Mouse (Mus musculus) thymus, adult 2 months (tissue): ENCODE measurements around the gene Tnrc6c. TPM values are rescaled to one million over a fixed set of nuclear protein-coding genes. Genes with fewer than 3 reads are reported as not detected.

Source experiments
- DNase-seq: peaks from one replicate; pipeline ENCODE4 v3.0.0; 2021
- H3K27ac ChIP-seq: fragments of 200-500 bp; 2 replicates; pipeline ENCODE4 v1.5.1; 2012; ENCODE audit warnings: low read length, control low read depth; ENCODE audit not compliant: control insufficient read depth, insufficient read depth
- H3K27me3 ChIP-seq: fragments of 200-500 bp; 2 replicates; pipeline ENCODE4 v1.6.1; 2012; ENCODE audit warnings: mild to moderate bottlenecking, low read length, moderate library complexity, mixed read lengths; ENCODE audit not compliant: control insufficient read depth, insufficient read depth
- H3K36me3 ChIP-seq: fragments of 200-500 bp; 2 replicates; pipeline ENCODE4 v1.6.1; 2012; ENCODE audit warnings: mild to moderate bottlenecking, low read length, moderate library complexity; ENCODE audit not compliant: control insufficient read depth, insufficient read depth
- H3K4me1 ChIP-seq: fragments of 200-500 bp; replicated peaks from 2 replicates; pipeline ENCODE4 v1.6.1; 2012; ENCODE audit warnings: low read length; ENCODE audit not compliant: control insufficient read depth, insufficient read depth
- H3K4me3 ChIP-seq: fragments of 200-500 bp; 2 replicates; pipeline ENCODE4 v1.5.1; 2012; ENCODE audit warnings: mild to moderate bottlenecking, low read length, control low read depth, moderate library complexity; ENCODE audit not compliant: control insufficient read depth, insufficient read depth
- CTCF ChIP-seq: fragments of 200-500 bp; IDR thresholded peaks from 2 replicates; pipeline ENCODE4 v1.5.1; 2012; ENCODE audit warnings: mild to moderate bottlenecking, control low read depth, low read length, moderate library complexity, borderline replicate concordance; ENCODE audit not compliant: control insufficient read depth, poor library complexity, insufficient read depth; ENCODE audit errors: extremely low read depth
- POLR2A ChIP-seq: fragments of 200-500 bp; IDR thresholded peaks from 2 replicates; pipeline ENCODE4 v1.6.1; 2012; ENCODE audit warnings: mild to moderate bottlenecking, low read length, control low read depth, moderate library complexity; ENCODE audit not compliant: control insufficient read depth, poor library complexity, insufficient read depth; ENCODE audit errors: extremely low read depth
- WGBS: fragments of 180-500 bp; shearing (Covaris S2); methylation state at CpG from one replicate; pipeline ENCODE4 v1.1.7; 2018; 5-methylcytosine and 5-hydroxymethylcytosine counted together
- polyA plus RNA-seq: library from polyadenylated mRNA; depleted of rRNA; stranded (reverse); fragments of >200 nt; gene quantifications from 2 replicates; pipeline ENCODE4 v1.2.3, GENCODE M21; 2012

Tnrc6c gene
- polyA plus RNA-seq, 1 experiment: 75.0 TPM

- no peaks in the 10 kb centered on the region for H3K4me1 ChIP-seq
- no peak for TF ChIP-seq CTCF
- no peak for TF ChIP-seq POLR2A
- H3K27ac ChIP-seq: no peak overlapping the region
- no peaks in the 10 kb centered on the region for H3K36me3 ChIP-seq
- H3K27me3 ChIP-seq: no peaks in the 10 kb centered on the region
- no peak overlapping the region for H3K4me3 ChIP-seq
- no peak for DNase-seq
- WGBS: 88% methylated on average over 3 of the region's 3 CpGs
These were observed 23.5 kb downstream of the Tnrc6c start for GRCm38 (mm10) chr11:117677594-117677993.

- Histone ChIP-seq H3K4me1 (no peaks in the 10 kb centered on the region), H3K36me3 (no peaks in the 10 kb centered on the region), H3K27me3 (no peaks in the 10 kb centered on the region), H3K27ac (no peak overlapping the region), H3K4me3 (no peak overlapping the region)
- 83% methylated on average over 4 of the region's 4 CpGs for WGBS
- TF ChIP-seq POLR2A (no peak), CTCF (no peak)
- no peak for DNase-seq
These were observed 24.1 kb downstream of the Tnrc6c start for GRCm38 (mm10) chr11:117678155-117678554.

GRCm38 (mm10) chr11:117678740-117679139 lies 24.7 kb downstream of the Tnrc6c start:
- WGBS: 34% methylated on average over 2 of the region's 2 CpGs
- H3K27me3 ChIP-seq: no peaks in the 10 kb centered on the region

GRCm38 (mm10) chr11:117684640-117685039 lies 30.6 kb downstream of the Tnrc6c start:
- TF ChIP-seq CTCF (no peak), POLR2A (no peak)

More at GRCm38 (mm10) chr11:117678740-117679139, 24.7 kb downstream of the Tnrc6c start:
- TF ChIP-seq CTCF (no peak), POLR2A (no peak)
- DNase-seq: peak; percentile 37
- Histone ChIP-seq H3K4me1 (no peaks in the 10 kb centered on the region), H3K36me3 (no peaks in the 10 kb centered on the region), H3K4me3 (no peak overlapping the region), H3K27ac (no peak overlapping the region)

GRCm38 (mm10) chr11:117685461-117685860 lies 31.4 kb downstream of the Tnrc6c start:
- no peaks in the 10 kb centered on the region for H3K27me3 ChIP-seq
- H3K4me3 ChIP-seq: no peak overlapping the region
- no peak for DNase-seq
- H3K36me3 ChIP-seq: no peaks in the 10 kb centered on the region
- 59% methylated on average over 3 of the region's 3 CpGs for WGBS
- peak overlapping the region; percentile 19; the same call in 1 of the 2 replicates for H3K27ac ChIP-seq
- peaks cover 19% of the 10 kb centered on the region for H3K4me1 ChIP-seq
- TF ChIP-seq POLR2A: no peak
- no peak for TF ChIP-seq CTCF

More at GRCm38 (mm10) chr11:117684640-117685039, 30.6 kb downstream of the Tnrc6c start:
- H3K4me3 ChIP-seq: no peak overlapping the region
- no peaks in the 10 kb centered on the region for H3K36me3 ChIP-seq
- 94% methylated on average over 5 of the region's 5 CpGs for WGBS
- DNase-seq: no peak
- peaks cover 19% of the 10 kb centered on the region for H3K4me1 ChIP-seq
- no peaks in the 10 kb centered on the region for H3K27me3 ChIP-seq
- H3K27ac ChIP-seq: no peak overlapping the region

- no peaks in the 10 kb centered on the region for H3K36me3 ChIP-seq
- H3K4me1 ChIP-seq: peaks cover 19% of the 10 kb centered on the region
- no peak overlapping the region for H3K27ac ChIP-seq
- no peaks in the 10 kb centered on the region for H3K27me3 ChIP-seq
- peak; percentile 33 for DNase-seq
- no peak for TF ChIP-seq POLR2A
- peak; percentile 41; the same call in 1 of the 2 replicates for TF ChIP-seq CTCF
- WGBS: 52% methylated on average over 8 of the region's 8 CpGs
- no peak overlapping the region for H3K4me3 ChIP-seq
These were observed 31.9 kb downstream of the Tnrc6c start for GRCm38 (mm10) chr11:117686021-117686420.

DNA sequence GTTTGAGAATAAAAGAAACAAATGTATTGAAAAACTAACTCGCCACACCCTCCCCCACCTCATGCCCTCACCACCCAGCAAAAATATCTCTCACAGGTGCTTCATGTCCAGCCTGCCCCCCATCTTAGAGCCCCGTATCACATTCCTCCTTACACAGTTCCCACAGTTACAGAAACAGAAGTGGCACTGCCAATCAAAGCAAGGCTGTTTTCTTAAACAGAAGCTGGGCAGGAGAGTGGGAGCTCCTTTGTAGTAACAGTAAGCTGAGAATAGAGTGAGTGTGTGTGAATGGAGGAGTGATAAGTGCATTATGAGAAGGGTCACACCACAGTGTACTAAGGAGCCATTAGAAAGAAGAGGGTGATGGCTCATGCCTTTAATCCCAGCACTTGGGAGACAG lies 34.5 kb downstream of the Tnrc6c start:
- no peak for DNase-seq
- Histone ChIP-seq H3K4me3 (no peak overlapping the region), H3K27ac (no peak overlapping the region), H3K36me3 (no peaks in the 10 kb centered on the region), H3K4me1 (peaks cover 19% of the 10 kb centered on the region), H3K27me3 (no peaks in the 10 kb centered on the region)
- WGBS: 79% methylated on average over 2 of the region's 2 CpGs
- TF ChIP-seq POLR2A (no peak), CTCF (no peak)

DNA sequence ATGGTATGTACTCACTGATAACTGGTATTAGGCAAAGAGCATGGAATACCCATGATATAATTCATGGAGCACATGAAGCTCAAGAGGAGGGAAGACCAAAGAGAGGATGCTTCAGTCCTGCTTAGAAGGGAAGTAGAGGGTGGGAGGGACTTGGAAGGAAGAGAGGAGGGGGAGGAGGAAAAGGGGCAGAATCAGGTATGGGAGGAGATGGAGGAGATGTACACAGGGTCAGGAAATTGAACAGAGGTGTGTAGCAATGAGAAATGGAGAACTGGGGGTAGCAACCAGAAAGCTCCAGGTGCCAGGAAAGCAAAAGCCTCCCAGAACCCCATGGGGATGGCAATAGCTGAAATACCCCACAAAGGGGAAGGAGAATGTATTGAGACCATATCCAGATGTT lies 37.2 kb downstream of the Tnrc6c start:
- Histone ChIP-seq H3K27me3 (no peaks in the 10 kb centered on the region), H3K36me3 (no peaks in the 10 kb centered on the region), H3K4me3 (no peak overlapping the region), H3K4me1 (peaks cover 13% of the 10 kb centered on the region), H3K27ac (no peak overlapping the region)
- TF ChIP-seq CTCF (no peak), POLR2A (no peak)
- no peak for DNase-seq
